Mouse (Mus musculus): ENCODE data around the gene Rnf217. TPM values are rescaled to one million over a fixed set of nuclear protein-coding genes. Genes with fewer than 3 reads are reported as not detected.

Rnf217 gene
- polyA plus RNA-seq, 1 experiment from 2014 or later, result 0.15 TPM

DNA sequence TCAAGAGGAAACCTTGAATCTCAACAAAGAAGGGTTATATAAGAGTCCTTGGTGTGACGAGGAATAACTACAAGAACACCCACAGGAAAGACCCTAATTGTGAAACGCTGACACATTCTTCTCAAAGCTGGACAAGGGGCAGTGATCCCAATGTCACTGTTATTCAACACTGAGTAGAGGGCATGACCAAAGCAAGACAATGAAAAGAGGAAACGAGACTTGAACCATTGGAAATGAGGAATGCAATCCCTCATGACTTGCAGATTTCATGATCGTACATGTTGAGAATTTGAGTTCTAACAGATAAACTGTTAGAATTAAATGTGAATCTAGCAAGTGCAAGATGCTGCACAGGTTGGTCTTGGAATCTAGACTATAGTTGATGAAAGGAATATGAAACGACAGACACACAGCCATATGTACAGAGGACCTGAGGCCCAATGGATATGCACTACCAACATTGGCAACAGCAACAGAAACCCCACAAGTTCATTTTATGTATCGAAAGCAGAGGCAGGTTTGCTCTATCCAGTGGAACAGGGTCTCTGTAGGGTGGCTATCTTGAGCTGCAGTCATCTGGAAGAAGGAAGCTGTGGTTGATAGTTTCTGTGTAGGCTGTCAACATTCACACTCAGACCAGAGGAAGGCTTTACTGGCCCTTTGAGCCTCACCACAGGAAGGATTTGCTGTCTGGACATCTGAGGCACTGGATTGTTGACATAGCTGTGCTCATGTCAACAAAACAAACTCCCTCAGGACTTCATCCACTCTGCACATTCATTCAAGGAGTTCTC is 64.6 kb downstream of the Rnf217 start:
- Histone ChIP-seq H3K4me1 (ENCODE audit: control insufficient read depth, low read depth, low read length) (no peaks in the 10 kb centered on the region), H3K9me3 (replicated peaks; ENCODE audit: control insufficient read depth, low read length) (no peaks in the 10 kb centered on the region), H3K27me3 (ENCODE audit: control insufficient read depth, insufficient read depth, low read depth, low read length) (no peaks in the 10 kb centered on the region), H3K36me3 (ENCODE audit: control insufficient read depth, insufficient read depth) (no peaks in the 10 kb centered on the region), H3K9ac (ENCODE audit: low read depth, low read length) (no peak overlapping the region), H3K27ac (ENCODE audit: low read length) (no peak overlapping the region), H3K4me3 (ENCODE audit: low read depth, low read length) (no peak overlapping the region), H3K4me2 (ENCODE audit: low read depth, low read length) (no peak overlapping the region)
- no peak for ATAC-seq (ENCODE audit: low read depth)
- 30% methylated on average over 6 of the region's 6 CpGs for WGBS (ENCODE audit: insufficient replicate concordance)

DNA sequence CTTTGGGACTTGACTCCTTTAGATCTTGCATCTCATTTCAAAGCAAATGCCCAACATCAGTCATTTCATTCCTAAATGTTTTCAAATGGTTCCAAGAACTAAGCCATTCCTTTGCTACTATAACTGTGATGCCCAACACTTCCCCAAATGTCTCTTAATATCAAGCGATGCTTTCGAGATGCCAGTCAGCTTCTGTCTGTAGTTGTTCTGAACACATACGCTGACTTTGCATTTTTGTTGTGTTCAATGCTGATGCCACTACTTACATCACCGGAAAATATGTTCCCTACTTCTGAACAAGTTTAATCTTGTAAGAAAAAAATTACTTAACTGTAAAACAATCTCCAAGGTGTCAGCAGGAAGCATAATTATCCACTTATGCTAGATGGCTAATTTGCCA is 68.5 kb downstream of the Rnf217 start:
- Histone ChIP-seq H3K27me3 (ENCODE audit: control insufficient read depth, insufficient read depth, low read depth, low read length) (no peaks in the 10 kb centered on the region), H3K9me3 (replicated peaks; ENCODE audit: control insufficient read depth, low read length) (no peaks in the 10 kb centered on the region), H3K36me3 (ENCODE audit: control insufficient read depth, insufficient read depth) (no peaks in the 10 kb centered on the region), H3K4me2 (ENCODE audit: low read depth, low read length) (no peak overlapping the region), H3K27ac (ENCODE audit: low read length) (no peak overlapping the region), H3K9ac (ENCODE audit: low read depth, low read length) (no peak overlapping the region), H3K4me3 (ENCODE audit: low read depth, low read length) (no peak overlapping the region), H3K4me1 (ENCODE audit: control insufficient read depth, low read depth, low read length) (no peaks in the 10 kb centered on the region)
- no peak for ATAC-seq (ENCODE audit: low read depth)
- 80% methylated on average over 4 of the region's 4 CpGs for WGBS (ENCODE audit: insufficient replicate concordance)

DNA sequence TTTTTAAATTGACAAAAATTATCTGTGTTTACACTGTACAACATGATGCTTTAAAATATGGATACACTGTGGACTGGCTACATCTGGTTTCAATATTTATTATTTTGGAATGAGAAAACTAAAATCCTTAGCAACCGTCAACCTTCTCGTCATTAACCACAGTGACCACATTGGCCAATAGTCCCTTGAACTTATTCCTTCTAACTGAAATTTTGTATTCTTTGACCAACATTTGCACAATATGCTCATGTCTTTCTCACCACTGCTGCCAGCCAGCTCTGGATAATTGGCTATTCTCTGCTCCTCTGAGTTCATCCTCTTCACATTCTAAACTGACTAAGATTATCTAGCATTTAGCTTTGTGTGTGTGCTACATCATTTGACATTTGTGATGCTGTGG is 69.6 kb downstream of the Rnf217 start:
- H3K4me3 ChIP-seq (ENCODE audit: low read depth, low read length), result no peak overlapping the region
- no peak overlapping the region for H3K4me2 ChIP-seq (ENCODE audit: low read depth, low read length)
- H3K27me3 ChIP-seq (ENCODE audit: control insufficient read depth, insufficient read depth, low read depth, low read length), result no peaks in the 10 kb centered on the region
- 52% methylated on average over 2 of the region's 2 CpGs for WGBS (ENCODE audit: insufficient replicate concordance)
- H3K36me3 ChIP-seq (ENCODE audit: control insufficient read depth, insufficient read depth), result no peaks in the 10 kb centered on the region
- H3K27ac ChIP-seq (ENCODE audit: low read length), result no peak overlapping the region
- H3K4me1 ChIP-seq (ENCODE audit: control insufficient read depth, low read depth, low read length), result no peaks in the 10 kb centered on the region
- no peak for ATAC-seq (ENCODE audit: low read depth)
- H3K9me3 ChIP-seq (replicated peaks; ENCODE audit: control insufficient read depth, low read length), result no peaks in the 10 kb centered on the region
- H3K9ac ChIP-seq (ENCODE audit: low read depth, low read length), result no peak overlapping the region

- Histone ChIP-seq H3K36me3 (ENCODE audit: control insufficient read depth, insufficient read depth) (no peaks in the 10 kb centered on the region), H3K27ac (ENCODE audit: low read length) (no peak overlapping the region), H3K9me3 (replicated peaks; ENCODE audit: control insufficient read depth, low read length) (no peaks in the 10 kb centered on the region), H3K4me2 (ENCODE audit: low read depth, low read length) (no peak overlapping the region), H3K4me1 (ENCODE audit: control insufficient read depth, low read depth, low read length) (no peaks in the 10 kb centered on the region), H3K27me3 (ENCODE audit: control insufficient read depth, insufficient read depth, low read depth, low read length) (no peaks in the 10 kb centered on the region), H3K4me3 (ENCODE audit: low read depth, low read length) (no peak overlapping the region), H3K9ac (ENCODE audit: low read depth, low read length) (no peak overlapping the region)
- ATAC-seq (ENCODE audit: low read depth), result no peak
- 47% methylated on average over 3 of the region's 3 CpGs for WGBS (ENCODE audit: insufficient replicate concordance)
Measured at GRCm38 (mm10) chr10:31538721-31539120, 70.3 kb downstream of the Rnf217 start.

DNA sequence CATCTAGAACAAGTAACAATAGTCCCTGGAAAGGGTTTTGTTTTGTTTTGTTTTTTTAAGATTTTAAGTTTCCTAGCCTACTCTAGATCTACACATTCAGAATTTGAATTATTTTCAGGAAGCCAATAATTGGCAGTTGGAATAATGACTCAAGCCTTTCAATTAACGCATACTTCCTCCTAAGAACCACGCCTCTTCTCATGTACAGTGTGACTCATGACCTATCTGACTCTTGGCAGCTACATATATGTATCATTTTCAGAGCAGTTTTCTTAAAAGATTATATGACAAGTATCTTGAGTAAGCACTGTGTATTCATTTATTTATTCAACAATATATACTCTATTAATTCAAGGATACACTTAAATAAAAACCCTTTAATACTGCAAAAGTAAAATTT is 70.7 kb downstream of the Rnf217 start:
- H3K36me3 ChIP-seq (ENCODE audit: control insufficient read depth, insufficient read depth), result no peaks in the 10 kb centered on the region
- no peak overlapping the region for H3K4me2 ChIP-seq (ENCODE audit: low read depth, low read length)
- WGBS (ENCODE audit: insufficient replicate concordance), result 42% methylated on average over 2 of the region's 2 CpGs
- no peak overlapping the region for H3K9ac ChIP-seq (ENCODE audit: low read depth, low read length)
- no peak for ATAC-seq (ENCODE audit: low read depth)
- H3K9me3 ChIP-seq (replicated peaks; ENCODE audit: control insufficient read depth, low read length), result no peaks in the 10 kb centered on the region
- no peak overlapping the region for H3K27ac ChIP-seq (ENCODE audit: low read length)
- no peaks in the 10 kb centered on the region for H3K4me1 ChIP-seq (ENCODE audit: control insufficient read depth, low read depth, low read length)
- H3K4me3 ChIP-seq (ENCODE audit: low read depth, low read length), result no peak overlapping the region
- H3K27me3 ChIP-seq (ENCODE audit: control insufficient read depth, insufficient read depth, low read depth, low read length), result no peaks in the 10 kb centered on the region

DNA sequence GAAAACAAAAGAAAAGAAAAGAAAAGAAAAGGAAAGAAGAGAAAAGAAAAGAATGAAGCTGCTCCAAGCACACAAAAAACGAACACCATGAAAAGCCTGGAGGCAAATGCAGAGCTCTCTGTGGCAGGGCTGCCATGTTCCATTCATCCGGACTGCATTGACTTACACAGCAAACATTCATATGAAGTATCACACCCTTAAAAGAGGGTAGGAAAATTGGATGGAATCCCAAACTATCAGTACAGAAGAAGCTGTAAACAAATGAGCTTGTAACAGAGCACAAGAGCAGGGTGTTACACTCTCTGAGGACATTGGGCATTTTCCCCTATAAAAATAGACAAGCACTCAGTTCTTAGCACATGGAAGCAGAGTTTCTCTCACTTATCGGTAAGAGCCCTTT is 71.8 kb downstream of the Rnf217 start:
- WGBS (ENCODE audit: insufficient replicate concordance), result 63% methylated on average over 3 of the region's 3 CpGs
- Histone ChIP-seq H3K4me2 (ENCODE audit: low read depth, low read length) (no peak overlapping the region), H3K36me3 (ENCODE audit: control insufficient read depth, insufficient read depth) (no peaks in the 10 kb centered on the region), H3K4me1 (ENCODE audit: control insufficient read depth, low read depth, low read length) (no peaks in the 10 kb centered on the region), H3K9ac (ENCODE audit: low read depth, low read length) (no peak overlapping the region), H3K9me3 (replicated peaks; ENCODE audit: control insufficient read depth, low read length) (no peaks in the 10 kb centered on the region), H3K27ac (ENCODE audit: low read length) (no peak overlapping the region), H3K4me3 (ENCODE audit: low read depth, low read length) (no peak overlapping the region), H3K27me3 (ENCODE audit: control insufficient read depth, insufficient read depth, low read depth, low read length) (no peaks in the 10 kb centered on the region)
- no peak for ATAC-seq (ENCODE audit: low read depth)

DNA sequence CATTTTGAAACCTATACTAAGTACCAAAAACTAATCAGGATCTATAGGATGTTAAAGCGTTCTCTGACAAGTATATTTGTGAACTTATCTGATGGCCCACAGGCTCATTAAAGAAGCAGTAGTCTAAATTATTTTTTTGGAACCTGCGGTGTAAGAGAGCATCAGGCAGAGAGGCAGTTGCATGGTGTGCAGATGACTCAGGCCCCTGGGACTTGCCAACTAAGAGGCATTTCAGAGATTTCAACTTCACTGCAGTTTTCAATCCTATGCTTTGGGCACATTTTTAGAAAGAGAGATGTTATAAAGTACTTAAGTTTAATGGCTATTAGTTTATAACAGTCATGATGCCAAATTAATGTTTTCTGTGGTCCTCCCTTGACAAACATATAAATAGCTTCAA is 73.9 kb downstream of the Rnf217 start:
- no peak overlapping the region for H3K4me3 ChIP-seq (ENCODE audit: low read depth, low read length)
- no peak for ATAC-seq (ENCODE audit: low read depth)
- H3K27ac ChIP-seq (ENCODE audit: low read length), result no peak overlapping the region
- no peaks in the 10 kb centered on the region for H3K4me1 ChIP-seq (ENCODE audit: control insufficient read depth, low read depth, low read length)
- 71% methylated on average over 2 of the region's 2 CpGs for WGBS (ENCODE audit: insufficient replicate concordance)
- no peak overlapping the region for H3K4me2 ChIP-seq (ENCODE audit: low read depth, low read length)
- no peaks in the 10 kb centered on the region for H3K9me3 ChIP-seq (replicated peaks; ENCODE audit: control insufficient read depth, low read length)
- H3K27me3 ChIP-seq (ENCODE audit: control insufficient read depth, insufficient read depth, low read depth, low read length), result no peaks in the 10 kb centered on the region
- no peaks in the 10 kb centered on the region for H3K36me3 ChIP-seq (ENCODE audit: control insufficient read depth, insufficient read depth)
- no peak overlapping the region for H3K9ac ChIP-seq (ENCODE audit: low read depth, low read length)

DNA sequence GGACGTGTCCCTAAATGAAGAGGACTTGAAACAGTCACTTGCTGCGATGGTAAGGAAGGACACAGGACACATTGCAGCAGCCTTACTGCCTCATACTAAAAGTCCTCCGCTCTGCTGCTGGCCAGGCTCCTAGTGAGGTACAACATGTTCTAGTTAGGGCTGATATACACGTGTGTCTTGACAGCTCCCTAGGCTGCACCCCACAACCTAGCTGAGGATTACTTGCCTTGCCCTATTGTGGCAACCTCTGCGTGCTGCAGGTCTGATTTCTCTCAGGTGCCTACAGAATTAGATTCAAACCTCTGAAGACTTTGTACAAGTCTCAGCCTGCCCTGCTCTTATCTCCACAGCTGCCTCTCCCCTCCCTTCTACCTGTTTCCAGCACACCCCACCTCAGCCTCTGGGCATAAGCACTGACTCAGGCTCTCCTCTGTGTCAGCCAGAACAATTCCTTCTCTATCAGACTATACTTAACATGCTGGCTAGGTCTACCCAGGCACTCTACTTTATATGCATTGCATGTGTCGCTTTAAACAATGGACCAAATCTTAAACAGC is 75.6 kb downstream of the Rnf217 start:
- H3K9me3 ChIP-seq (replicated peaks; ENCODE audit: control insufficient read depth, low read length), result no peaks in the 10 kb centered on the region
- no peaks in the 10 kb centered on the region for H3K27me3 ChIP-seq (ENCODE audit: control insufficient read depth, insufficient read depth, low read depth, low read length)
- H3K4me3 ChIP-seq (ENCODE audit: low read depth, low read length), result no peak overlapping the region
- no peaks in the 10 kb centered on the region for H3K4me1 ChIP-seq (ENCODE audit: control insufficient read depth, low read depth, low read length)
- H3K4me2 ChIP-seq (ENCODE audit: low read depth, low read length), result no peak overlapping the region
- 70% methylated on average over 6 of the region's 6 CpGs for WGBS (ENCODE audit: insufficient replicate concordance)
- H3K27ac ChIP-seq (ENCODE audit: low read length), result no peak overlapping the region
- no peak for ATAC-seq (ENCODE audit: low read depth)
- no peak overlapping the region for H3K9ac ChIP-seq (ENCODE audit: low read depth, low read length)
- H3K36me3 ChIP-seq (ENCODE audit: control insufficient read depth, insufficient read depth), result no peaks in the 10 kb centered on the region

DNA sequence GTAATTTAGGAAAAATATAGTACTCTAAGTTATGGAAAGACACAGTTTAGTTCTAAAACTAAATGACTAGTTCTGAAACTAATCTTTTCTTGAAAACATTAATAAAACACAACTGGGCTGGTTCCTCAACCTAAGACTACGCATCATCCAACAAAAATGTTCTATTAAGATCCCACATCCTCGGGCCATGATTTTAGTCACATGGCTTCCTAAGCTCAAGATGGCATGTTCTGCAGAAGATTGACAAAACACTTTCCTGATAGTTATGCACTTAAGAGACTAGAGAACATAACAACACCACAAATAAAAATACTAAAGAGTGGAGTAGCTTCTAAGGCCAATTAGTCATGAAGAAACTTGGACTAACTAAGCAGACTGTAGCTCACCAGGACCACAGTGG is 76.2 kb downstream of the Rnf217 start:
- H3K4me1 ChIP-seq (ENCODE audit: control insufficient read depth, low read depth, low read length), result no peaks in the 10 kb centered on the region
- ATAC-seq (ENCODE audit: low read depth), result no peak
- no peaks in the 10 kb centered on the region for H3K9me3 ChIP-seq (replicated peaks; ENCODE audit: control insufficient read depth, low read length)
- H3K4me3 ChIP-seq (ENCODE audit: low read depth, low read length), result no peak overlapping the region
- H3K4me2 ChIP-seq (ENCODE audit: low read depth, low read length), result no peak overlapping the region
- H3K36me3 ChIP-seq (ENCODE audit: control insufficient read depth, insufficient read depth), result no peaks in the 10 kb centered on the region
- no peaks in the 10 kb centered on the region for H3K27me3 ChIP-seq (ENCODE audit: control insufficient read depth, insufficient read depth, low read depth, low read length)
- 69% methylated on average over 2 of the region's 2 CpGs for WGBS (ENCODE audit: insufficient replicate concordance)
- H3K9ac ChIP-seq (ENCODE audit: low read depth, low read length), result no peak overlapping the region
- no peak overlapping the region for H3K27ac ChIP-seq (ENCODE audit: low read length)

All from liver, embryonic 16.5 days (tissue).